Mouse (Mus musculus): ENCODE data around the gene H2afj.

DNA sequence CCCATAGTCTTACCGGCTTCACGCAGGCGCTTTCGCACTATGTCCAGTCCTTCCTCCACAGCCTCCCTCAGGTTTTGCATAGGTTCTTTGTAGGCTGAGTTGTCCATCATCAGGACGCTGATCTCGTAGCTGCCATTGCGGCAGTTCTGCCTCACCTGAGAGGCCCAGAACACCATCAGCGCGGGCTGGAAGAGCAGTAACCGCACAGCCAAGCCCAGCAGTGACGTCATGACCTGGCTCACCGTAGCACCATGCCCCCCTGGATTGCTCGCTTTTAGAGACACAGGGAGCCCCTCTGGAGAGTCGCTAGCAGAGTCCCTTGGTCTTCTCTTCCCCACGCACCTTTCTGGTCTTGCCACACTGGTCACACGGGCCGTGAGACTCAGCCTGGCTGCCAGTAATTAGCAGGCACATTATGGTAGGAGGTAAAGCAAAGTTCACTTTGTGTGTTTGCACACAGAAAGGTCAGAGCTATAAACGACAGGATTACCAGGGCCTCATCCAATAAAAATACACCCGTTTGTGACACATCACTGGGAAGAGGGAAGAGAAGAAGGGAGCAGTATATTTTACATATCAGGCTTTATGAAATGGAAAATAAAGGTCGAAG is 26.6 kb upstream of the H2afj start, which contains the start of gene Gucy2c:
- TF ChIP-seq POLR2A (IDR thresholded peaks at IDR 0.05; ENCODE audit: borderline replicate concordance, extremely low read depth, insufficient read depth, insufficient read length, poor library complexity, severe bottlenecking) (no peak), CTCF (IDR thresholded peaks at IDR 0.05; ENCODE audit: borderline replicate concordance, extremely low read depth, insufficient read depth, insufficient read length) (no peak)

Data from brain, embryonic 14.5 days (tissue).